Mouse (Mus musculus) liver, embryonic 13.5 days (tissue): ENCODE results near the gene Zscan10. TPM values are rescaled to one million over a fixed set of nuclear protein-coding genes. Genes with fewer than 3 reads are reported as not detected.
A peak's percentile ranks its signal among the peaks of the same experiment; 100 is the strongest.

Experiments used
- ATAC-seq: fragments of 200-750 bp; cut with Nextera tagmentation; 2 replicates; pipeline ENCODE4 v1.8.0; 2017; ENCODE audit warnings: low read depth, mild to moderate bottlenecking, moderate number of reproducible peaks, moderate library complexity
- DNase-seq: peaks from one replicate; pipeline ENCODE4 v3.0.0; 2022
- H3K27ac ChIP-seq: fragments of 300-500 bp; sonication (generic); 2 replicates; pipeline ENCODE4 v1.5.1; 2015; ENCODE audit warnings: moderate library complexity, mild to moderate bottlenecking, inconsistent platforms
- H3K27me3 ChIP-seq: fragments of 300-500 bp; sonication (generic); 2 replicates; pipeline ENCODE4 v1.6.1; 2015; ENCODE audit warnings: mild to moderate bottlenecking, inconsistent platforms
- H3K36me3 ChIP-seq: fragments of 300-500 bp; sonication (generic); 2 replicates; pipeline ENCODE4 v1.6.1; 2015; ENCODE audit warnings: mild to moderate bottlenecking, inconsistent platforms
- H3K4me1 ChIP-seq: fragments of 300-500 bp; sonication (generic); replicated peaks from 2 replicates; pipeline ENCODE4 v1.6.1; 2015; ENCODE audit warnings: inconsistent platforms
- H3K4me2 ChIP-seq: fragments of 300-500 bp; sonication (generic); 2 replicates; pipeline ENCODE4 v1.6.1; 2015; ENCODE audit warnings: inconsistent platforms, mild to moderate bottlenecking, moderate library complexity
- H3K4me3 ChIP-seq: fragments of 300-500 bp; sonication (generic); replicated peaks from 2 replicates; pipeline ENCODE4 v1.5.1; 2015; ENCODE audit warnings: mild to moderate bottlenecking, inconsistent platforms
- H3K9ac ChIP-seq: fragments of 300-500 bp; sonication (generic); 2 replicates; pipeline ENCODE4 v1.6.1; 2015; ENCODE audit warnings: mild to moderate bottlenecking, inconsistent platforms
- H3K9me3 ChIP-seq: fragments of 300-500 bp; sonication (generic); replicated peaks from 2 replicates; pipeline ENCODE4 v1.6.1; 2016; ENCODE audit warnings: inconsistent platforms
- WGBS: fragments of 180-500 bp; shearing (Covaris S2); methylation state at CpG from one replicate; pipeline ENCODE4 v1.1.7; 2015; ENCODE audit not compliant: insufficient replicate concordance; 5-methylcytosine and 5-hydroxymethylcytosine counted together
- polyA plus RNA-seq: library from polyadenylated mRNA; unstranded; fragments of >200 nt; fragmentation: Nextera tagmentation; extraction: Ambion mirVana; gene quantifications from 2 replicates; pipeline ENCODE4 v1.2.1, GENCODE M21; 2015

Gene Zscan10
- not detected in 2 replicates for polyA plus RNA-seq

GRCm38 (mm10) chr17:23600641-23601622 lies at the start of gene Zscan10:
Gene Zscan10 (plus strand): TSS chr17:23600856.
- Histone ChIP-seq H3K27ac (no peak within 1 kb of the TSS; the same call in 1 of the 2 replicates), H3K9ac (peak within 1 kb of the TSS; percentile 66), H3K4me3 (peak within 1 kb of the TSS; percentile 58), H3K27me3 (no peaks in the 10 kb centered on the region), H3K4me2 (peak within 1 kb of the TSS; percentile 73), H3K4me1 (peaks cover 22% of the 10 kb centered on the region), H3K36me3 (no peaks in the 10 kb centered on the region), H3K9me3 (no peaks in the 10 kb centered on the region)
- WGBS, result 69% methylated on average over 15 of the region's 15 CpGs
- ATAC-seq (no peak), DNase-seq (no peak)

GRCm38 (mm10) chr17:23550856-23551255 lies 49.8 kb upstream of the Zscan10 start:
- peaks cover 54% of the 10 kb centered on the region for H3K4me1 ChIP-seq
- H3K4me3 ChIP-seq, result peak overlapping the region; percentile 68
- 0% methylated on average over 15 of the region's 15 CpGs for WGBS
- ATAC-seq (no peak), DNase-seq (no peak)
- peak overlapping the region; percentile 75 for H3K9ac ChIP-seq
- H3K36me3 ChIP-seq, result peaks cover 12% of the 10 kb centered on the region
- H3K27me3 ChIP-seq, result no peaks in the 10 kb centered on the region
- H3K27ac ChIP-seq, result peak overlapping the region; percentile 81
- peak overlapping the region; percentile 84 for H3K4me2 ChIP-seq
- H3K9me3 ChIP-seq, result no peaks in the 10 kb centered on the region

GRCm38 (mm10) chr17:23551416-23551815 lies 49.2 kb upstream of the Zscan10 start:
- peak overlapping the region; percentile 68 for H3K4me3 ChIP-seq
- H3K36me3 ChIP-seq, result peaks cover 18% of the 10 kb centered on the region
- no peak for DNase-seq
- H3K4me2 ChIP-seq, result peak overlapping the region; percentile 84
- no peaks in the 10 kb centered on the region for H3K27me3 ChIP-seq
- peak overlapping the region; percentile 75 for H3K9ac ChIP-seq
- peaks cover 51% of the 10 kb centered on the region for H3K4me1 ChIP-seq
- no peaks in the 10 kb centered on the region for H3K9me3 ChIP-seq
- no peak for ATAC-seq
- H3K27ac ChIP-seq, result peak overlapping the region; percentile 81

- DNase-seq (no peak), ATAC-seq (no peak)
- Histone ChIP-seq H3K4me1 (peaks cover 51% of the 10 kb centered on the region), H3K9ac (no peak overlapping the region), H3K36me3 (peaks cover 24% of the 10 kb centered on the region), H3K4me3 (no peak overlapping the region), H3K4me2 (0 out of 2 replicates have a peak overlapping the region, but pooled peaks have one; percentile 14), H3K27me3 (no peaks in the 10 kb centered on the region), H3K27ac (no peak overlapping the region), H3K9me3 (no peaks in the 10 kb centered on the region)
- 55% methylated on average over 5 of the region's 5 CpGs for WGBS
Measured at GRCm38 (mm10) chr17:23551963-23552362, 48.7 kb upstream of the Zscan10 start.

- WGBS, result 77% methylated on average over 8 of the region's 8 CpGs
- H3K27me3 ChIP-seq, result no peaks in the 10 kb centered on the region
- H3K27ac ChIP-seq, result peak overlapping the region; percentile 40; the same call in 1 of the 2 replicates
- no peak for DNase-seq
- H3K9me3 ChIP-seq, result no peaks in the 10 kb centered on the region
- H3K36me3 ChIP-seq, result peaks cover 35% of the 10 kb centered on the region
- peaks cover 48% of the 10 kb centered on the region for H3K4me1 ChIP-seq
- ATAC-seq, result no peak
- no peak overlapping the region for H3K9ac ChIP-seq
- no peak overlapping the region for H3K4me2 ChIP-seq
- no peak overlapping the region for H3K4me3 ChIP-seq
Measured at GRCm38 (mm10) chr17:23552896-23553633, 47.6 kb upstream of the Zscan10 start.

GRCm38 (mm10) chr17:23553634-23554120 lies 47.0 kb upstream of the Zscan10 start:
- Histone ChIP-seq H3K4me2 (no peak overlapping the region), H3K4me3 (no peak overlapping the region), H3K36me3 (peaks cover 41% of the 10 kb centered on the region), H3K9me3 (no peaks in the 10 kb centered on the region), H3K27ac (no peak overlapping the region), H3K9ac (no peak overlapping the region), H3K4me1 (peaks cover 42% of the 10 kb centered on the region), H3K27me3 (no peaks in the 10 kb centered on the region)
- 61% methylated on average over 1 of the region's 1 CpGs for WGBS
- ATAC-seq (no peak), DNase-seq (no peak)

GRCm38 (mm10) chr17:23554321-23554720 lies 46.3 kb upstream of the Zscan10 start:
- H3K27ac ChIP-seq, result no peak overlapping the region
- no peak for DNase-seq
- H3K9me3 ChIP-seq, result no peaks in the 10 kb centered on the region
- no peak for ATAC-seq
- peaks cover 47% of the 10 kb centered on the region for H3K36me3 ChIP-seq
- H3K27me3 ChIP-seq, result no peaks in the 10 kb centered on the region
- H3K4me3 ChIP-seq, result no peak overlapping the region
- peaks cover 35% of the 10 kb centered on the region for H3K4me1 ChIP-seq
- no peak overlapping the region for H3K9ac ChIP-seq
- no peak overlapping the region for H3K4me2 ChIP-seq

- peaks cover 29% of the 10 kb centered on the region for H3K4me1 ChIP-seq
- H3K4me2 ChIP-seq, result no peak overlapping the region
- no peak for DNase-seq
- no peaks in the 10 kb centered on the region for H3K9me3 ChIP-seq
- H3K27ac ChIP-seq, result no peak overlapping the region
- H3K9ac ChIP-seq, result no peak overlapping the region
- H3K27me3 ChIP-seq, result no peaks in the 10 kb centered on the region
- peaks cover 51% of the 10 kb centered on the region for H3K36me3 ChIP-seq
- 67% methylated on average over 7 of the region's 7 CpGs for WGBS
- ATAC-seq, result no peak
- H3K4me3 ChIP-seq, result no peak overlapping the region
Measured at GRCm38 (mm10) chr17:23555243-23555916, 45.3 kb upstream of the Zscan10 start.

- Histone ChIP-seq H3K4me1 (peaks cover 13% of the 10 kb centered on the region), H3K9me3 (no peaks in the 10 kb centered on the region), H3K4me2 (no peak overlapping the region), H3K9ac (no peak overlapping the region), H3K4me3 (no peak overlapping the region), H3K36me3 (peaks cover 58% of the 10 kb centered on the region), H3K27me3 (no peaks in the 10 kb centered on the region), H3K27ac (no peak overlapping the region)
- WGBS, result 59% methylated on average over 11 of the region's 11 CpGs
- DNase-seq (no peak), ATAC-seq (no peak)
Measured at GRCm38 (mm10) chr17:23559767-23560166, 40.9 kb upstream of the Zscan10 start.

- H3K9me3 ChIP-seq, result no peaks in the 10 kb centered on the region
- H3K9ac ChIP-seq, result peak within 1 kb of the TSS; percentile 94
- peak within 1 kb of the TSS; percentile 84 for H3K4me2 ChIP-seq
- H3K27me3 ChIP-seq, result no peaks in the 10 kb centered on the region
- H3K27ac ChIP-seq, result peak within 1 kb of the TSS; percentile 93
- DNase-seq (peak; percentile 93), ATAC-seq (peak; percentile 97)
- H3K4me1 ChIP-seq, result peaks cover 20% of the 10 kb centered on the region
- H3K36me3 ChIP-seq, result peaks cover 20% of the 10 kb centered on the region
- H3K4me3 ChIP-seq, result peak within 1 kb of the TSS; percentile 84
- under 1% methylated on average over 59 of the region's 59 CpGs for WGBS
Measured at GRCm38 (mm10) chr17:23563595-23564367, 36.9 kb upstream of the Zscan10 start, which contains the start of gene Zfp213. Gene Zfp213 (minus strand): TSS chr17:23564238.
